Mouse (Mus musculus): ENCODE data around the gene Iqcd. TPM values are rescaled to one million over a fixed set of nuclear protein-coding genes. Genes with fewer than 3 reads are reported as not detected.

The Iqcd gene
- polyA plus RNA-seq, 1 experiment from 2014 or later, result 1.1 TPM

DNA sequence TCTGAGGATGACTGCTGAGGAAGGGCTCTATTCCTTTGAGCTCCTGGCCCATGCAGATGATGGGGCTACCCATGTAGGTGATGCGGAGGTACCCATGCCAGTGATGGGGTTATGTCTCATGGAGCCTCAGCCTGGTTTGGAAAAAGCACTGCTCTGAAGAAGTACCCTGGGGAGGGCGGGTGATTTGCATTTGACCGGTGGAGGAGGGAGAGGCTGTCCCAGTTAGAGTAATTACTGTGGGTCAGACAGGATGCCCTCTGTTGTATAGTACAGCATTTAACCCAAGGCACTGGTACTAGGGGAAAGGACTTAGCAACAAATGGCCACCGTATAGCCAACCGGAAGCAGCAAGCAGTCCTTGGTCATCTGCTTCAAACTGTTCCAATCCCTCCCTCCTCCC, 46.0 kb downstream of the Iqcd start:
- H3K4me3 ChIP-seq (ENCODE audit: low read depth, low read length), result no peak overlapping the region
- H3K9ac ChIP-seq (ENCODE audit: low read length), result no peak overlapping the region
- ATAC-seq (replicated peaks; ENCODE audit: low FRiP score) (no peak), DNase-seq (ENCODE audit: low spot score) (no peak)
- H3K4me2 ChIP-seq (ENCODE audit: low read depth, low read length, severe bottlenecking), result no peak overlapping the region
- H3K9me3 ChIP-seq (ENCODE audit: control insufficient read depth, low read length), result no peaks in the 10 kb centered on the region
- no peaks in the 10 kb centered on the region; the same call in 1 of the 2 replicates for H3K27me3 ChIP-seq (ENCODE audit: control insufficient read depth, insufficient read depth, low read length)
- H3K4me1 ChIP-seq (replicated peaks; ENCODE audit: control insufficient read depth, insufficient read depth, low read length), result no peaks in the 10 kb centered on the region
- H3K36me3 ChIP-seq (ENCODE audit: control insufficient read depth, insufficient read depth, low read length), result no peaks in the 10 kb centered on the region
- WGBS, result 67% methylated on average over 5 of the region's 5 CpGs
- H3K27ac ChIP-seq (ENCODE audit: low read depth, low read length), result no peak overlapping the region

DNA sequence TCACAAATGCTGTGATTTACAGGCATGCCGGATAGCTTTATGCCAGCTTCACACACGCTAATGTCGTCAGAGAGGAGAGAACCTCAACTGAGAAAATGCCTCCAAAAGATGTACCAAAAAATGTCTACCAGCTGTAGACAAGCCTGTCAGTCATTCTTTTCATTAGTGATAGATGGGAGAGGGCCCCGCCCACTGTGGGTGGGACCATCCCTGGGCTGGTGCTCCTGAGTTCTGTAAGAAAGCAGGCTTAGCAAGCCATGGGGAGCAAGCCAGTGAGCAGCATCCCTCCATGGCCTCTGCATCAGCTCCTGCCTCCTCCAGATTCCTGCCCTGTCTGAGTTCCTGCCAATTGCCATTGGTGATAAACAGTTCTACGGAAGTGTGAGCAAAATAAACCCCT, 46.8 kb downstream of the Iqcd start:
- DNase-seq (ENCODE audit: low spot score), result no peak
- H3K27ac ChIP-seq (ENCODE audit: low read depth, low read length), result no peak overlapping the region
- H3K9me3 ChIP-seq (ENCODE audit: control insufficient read depth, low read length), result no peaks in the 10 kb centered on the region
- no peak overlapping the region for H3K4me3 ChIP-seq (ENCODE audit: low read depth, low read length)
- no peak overlapping the region for H3K4me2 ChIP-seq (ENCODE audit: low read depth, low read length, severe bottlenecking)
- 91% methylated on average over 5 of the region's 5 CpGs for WGBS
- H3K27me3 ChIP-seq (ENCODE audit: control insufficient read depth, insufficient read depth, low read length), result no peaks in the 10 kb centered on the region; the same call in 1 of the 2 replicates
- H3K9ac ChIP-seq (ENCODE audit: low read length), result no peak overlapping the region
- ATAC-seq (replicated peaks; ENCODE audit: low FRiP score), result no peak
- H3K4me1 ChIP-seq (replicated peaks; ENCODE audit: control insufficient read depth, insufficient read depth, low read length), result no peaks in the 10 kb centered on the region
- no peaks in the 10 kb centered on the region for H3K36me3 ChIP-seq (ENCODE audit: control insufficient read depth, insufficient read depth, low read length)

DNA sequence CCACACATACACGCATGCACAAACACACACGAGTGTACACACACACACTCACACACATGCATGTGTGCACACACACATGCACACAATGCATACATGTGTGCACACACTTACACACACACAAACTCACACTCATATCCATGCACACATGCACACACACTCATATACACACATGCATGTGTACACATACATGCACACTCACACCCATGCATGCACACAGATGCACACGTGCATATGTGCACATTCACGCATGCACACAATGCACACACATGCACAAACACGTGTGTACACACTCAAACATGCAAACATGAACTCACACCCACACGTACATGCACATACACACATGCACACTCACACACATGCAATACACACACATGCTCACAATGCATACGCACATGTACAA, 51.3 kb downstream of the Iqcd start:
- WGBS, result 88% methylated on average over 7 of the region's 7 CpGs
- Histone ChIP-seq H3K4me3 (ENCODE audit: low read depth, low read length) (no peak overlapping the region), H3K27me3 (ENCODE audit: control insufficient read depth, insufficient read depth, low read length) (no peaks in the 10 kb centered on the region), H3K9ac (ENCODE audit: low read length) (no peak overlapping the region), H3K9me3 (ENCODE audit: control insufficient read depth, low read length) (no peaks in the 10 kb centered on the region), H3K27ac (ENCODE audit: low read depth, low read length) (no peak overlapping the region), H3K4me1 (replicated peaks; ENCODE audit: control insufficient read depth, insufficient read depth, low read length) (no peaks in the 10 kb centered on the region), H3K36me3 (ENCODE audit: control insufficient read depth, insufficient read depth, low read length) (no peaks in the 10 kb centered on the region), H3K4me2 (ENCODE audit: low read depth, low read length, severe bottlenecking) (no peak overlapping the region)
- no peak for ATAC-seq (replicated peaks; ENCODE audit: low FRiP score)
- DNase-seq (ENCODE audit: low spot score), result no peak

DNA sequence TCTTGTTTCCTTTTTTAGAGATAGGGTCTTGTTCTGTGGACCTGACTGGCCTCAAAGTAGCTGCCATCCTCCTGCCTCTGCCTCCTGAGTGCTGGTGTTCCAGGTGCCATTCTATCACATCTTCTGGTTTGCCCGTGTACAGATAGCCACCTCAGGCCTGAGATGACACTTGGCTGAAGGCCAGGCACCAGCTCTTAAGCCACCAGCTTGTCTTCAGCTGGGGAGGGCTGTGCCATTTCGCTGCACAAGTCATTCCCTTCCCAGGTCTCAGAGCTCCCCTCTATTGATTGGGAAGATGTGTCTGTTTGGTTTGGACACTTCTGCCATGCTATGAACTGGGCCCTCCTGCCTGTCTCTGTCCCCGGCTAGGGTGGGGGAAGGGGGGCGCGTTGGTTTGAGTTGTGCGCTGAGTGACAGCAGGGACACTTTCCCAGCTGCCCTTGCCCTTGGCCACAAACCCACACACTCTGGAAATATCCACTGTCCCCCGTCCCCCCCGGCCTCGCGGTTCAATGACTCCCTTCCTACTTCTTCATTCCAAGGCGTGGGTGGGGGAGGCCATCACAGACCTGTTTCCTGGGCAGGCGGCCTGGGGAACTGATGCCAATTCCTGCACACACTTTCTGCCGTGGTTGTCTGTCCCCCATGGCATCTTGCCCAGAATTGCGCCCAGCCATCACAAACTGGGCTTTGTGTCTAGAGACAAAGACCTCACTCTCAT, 54.7 kb downstream of the Iqcd start:
- ATAC-seq (replicated peaks; ENCODE audit: low FRiP score), result no peak

DNA sequence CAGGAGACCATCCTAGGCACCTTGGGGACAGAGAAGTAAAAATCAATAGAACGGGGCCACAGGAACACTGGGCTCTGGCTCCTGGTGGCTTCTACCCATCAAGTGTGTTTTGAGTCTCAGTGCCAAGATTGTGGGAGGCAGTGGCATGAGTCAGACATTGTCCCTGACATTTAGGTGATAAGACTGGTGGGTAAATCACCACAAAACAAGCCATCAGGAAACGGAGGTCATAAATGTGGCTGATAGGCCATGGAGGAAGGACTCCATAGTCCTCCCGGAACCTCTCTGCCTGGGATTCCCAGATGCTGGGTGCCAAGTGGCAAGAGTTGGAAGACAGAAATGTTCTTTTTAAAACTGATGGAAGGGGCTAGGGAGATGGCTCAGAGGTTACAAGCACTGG, 55.4 kb downstream of the Iqcd start:
- Histone ChIP-seq H3K9ac (ENCODE audit: low read length) (no peak overlapping the region), H3K36me3 (ENCODE audit: control insufficient read depth, insufficient read depth, low read length) (no peaks in the 10 kb centered on the region), H3K4me2 (ENCODE audit: low read depth, low read length, severe bottlenecking) (no peak overlapping the region), H3K27ac (ENCODE audit: low read depth, low read length) (no peak overlapping the region), H3K9me3 (ENCODE audit: control insufficient read depth, low read length) (no peaks in the 10 kb centered on the region), H3K27me3 (ENCODE audit: control insufficient read depth, insufficient read depth, low read length) (peaks cover 16% of the 10 kb centered on the region), H3K4me3 (ENCODE audit: low read depth, low read length) (no peak overlapping the region), H3K4me1 (replicated peaks; ENCODE audit: control insufficient read depth, insufficient read depth, low read length) (peaks cover 8% of the 10 kb centered on the region; the same call in 1 of the 2 replicates)
- no peak for ATAC-seq (replicated peaks; ENCODE audit: low FRiP score)
- 87% methylated on average over 3 of the region's 3 CpGs for WGBS
- no peak for DNase-seq (ENCODE audit: low spot score)

More for the DNA sequence above, 54.7 kb downstream of the Iqcd start:
- DNase-seq (ENCODE audit: low spot score), result no peak
- peaks cover 9% of the 10 kb centered on the region for H3K27me3 ChIP-seq (ENCODE audit: control insufficient read depth, insufficient read depth, low read length)
- H3K4me2 ChIP-seq (ENCODE audit: low read depth, low read length, severe bottlenecking), result no peak overlapping the region
- H3K36me3 ChIP-seq (ENCODE audit: control insufficient read depth, insufficient read depth, low read length), result no peaks in the 10 kb centered on the region
- H3K9me3 ChIP-seq (ENCODE audit: control insufficient read depth, low read length), result no peaks in the 10 kb centered on the region
- WGBS, result 87% methylated on average over 14 of the region's 14 CpGs
- H3K9ac ChIP-seq (ENCODE audit: low read length), result no peak overlapping the region
- no peak overlapping the region for H3K27ac ChIP-seq (ENCODE audit: low read depth, low read length)
- peaks cover 2% of the 10 kb centered on the region; the same call in 1 of the 2 replicates for H3K4me1 ChIP-seq (replicated peaks; ENCODE audit: control insufficient read depth, insufficient read depth, low read length)
- H3K4me3 ChIP-seq (ENCODE audit: low read depth, low read length), result no peak overlapping the region

DNA sequence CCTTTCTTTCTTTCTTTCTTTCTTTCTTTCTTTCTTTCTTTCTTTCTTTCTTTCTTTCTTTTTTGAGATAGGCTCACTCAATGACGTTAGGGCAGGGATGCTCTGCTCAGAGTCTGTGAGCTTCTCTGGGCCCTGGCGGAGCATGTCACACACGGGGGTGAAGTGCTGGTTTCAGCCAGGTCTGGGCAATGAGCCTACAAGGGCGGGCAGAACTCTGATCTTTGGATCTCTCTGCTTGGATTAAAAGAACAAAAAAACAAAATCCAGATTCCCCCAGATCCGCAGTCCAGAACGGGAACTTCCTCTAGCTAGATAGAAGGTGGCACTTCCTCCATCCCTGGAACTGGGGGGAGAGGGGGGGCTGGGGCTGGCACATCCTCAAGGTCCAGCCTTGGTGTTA, 57.0 kb downstream of the Iqcd start:
- 58% methylated on average over 6 of the region's 6 CpGs for WGBS
- H3K9me3 ChIP-seq (ENCODE audit: control insufficient read depth, low read length), result no peaks in the 10 kb centered on the region
- H3K4me2 ChIP-seq (ENCODE audit: low read depth, low read length, severe bottlenecking), result no peak overlapping the region
- H3K4me3 ChIP-seq (ENCODE audit: low read depth, low read length), result no peak overlapping the region
- DNase-seq (ENCODE audit: low spot score), result no peak
- peaks cover 30% of the 10 kb centered on the region for H3K27me3 ChIP-seq (ENCODE audit: control insufficient read depth, insufficient read depth, low read length)
- H3K27ac ChIP-seq (ENCODE audit: low read depth, low read length), result no peak overlapping the region
- no peaks in the 10 kb centered on the region for H3K36me3 ChIP-seq (ENCODE audit: control insufficient read depth, insufficient read depth, low read length)
- ATAC-seq (replicated peaks; ENCODE audit: low FRiP score), result no peak
- H3K4me1 ChIP-seq (replicated peaks; ENCODE audit: control insufficient read depth, insufficient read depth, low read length), result peaks cover 10% of the 10 kb centered on the region; the same call in 1 of the 2 replicates
- H3K9ac ChIP-seq (ENCODE audit: low read length), result no peak overlapping the region

DNA sequence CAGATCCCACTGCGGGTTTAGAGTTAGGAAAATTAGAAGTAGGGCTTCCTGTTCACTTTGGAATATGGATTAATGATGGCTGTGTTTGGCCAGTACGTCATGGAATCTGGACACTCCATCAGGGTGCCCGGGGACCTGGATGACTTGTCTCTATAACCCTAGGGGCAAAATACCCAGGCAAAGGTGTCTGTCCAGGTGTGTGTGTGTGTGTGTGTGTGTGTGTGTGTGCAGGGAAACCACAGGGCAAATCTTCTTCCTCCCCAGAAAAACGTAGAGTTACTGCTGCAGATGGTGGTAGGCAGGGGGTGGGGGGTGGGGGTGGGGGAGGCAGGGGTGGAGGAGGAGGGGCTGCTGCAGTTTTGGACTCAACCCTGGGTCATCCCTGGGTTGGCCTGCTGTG, 58.5 kb downstream of the Iqcd start:
- Histone ChIP-seq H3K9ac (ENCODE audit: low read length) (no peak overlapping the region), H3K4me3 (ENCODE audit: low read depth, low read length) (no peak overlapping the region), H3K4me2 (ENCODE audit: low read depth, low read length, severe bottlenecking) (no peak overlapping the region), H3K4me1 (replicated peaks; ENCODE audit: control insufficient read depth, insufficient read depth, low read length) (peaks cover 10% of the 10 kb centered on the region; the same call in 1 of the 2 replicates), H3K27ac (ENCODE audit: low read depth, low read length) (no peak overlapping the region), H3K27me3 (ENCODE audit: control insufficient read depth, insufficient read depth, low read length) (peaks cover 30% of the 10 kb centered on the region), H3K9me3 (ENCODE audit: control insufficient read depth, low read length) (no peaks in the 10 kb centered on the region), H3K36me3 (ENCODE audit: control insufficient read depth, insufficient read depth, low read length) (no peaks in the 10 kb centered on the region)
- ATAC-seq (replicated peaks; ENCODE audit: low FRiP score) (no peak), DNase-seq (ENCODE audit: low spot score) (no peak)
- 69% methylated on average over 4 of the region's 4 CpGs for WGBS

DNA sequence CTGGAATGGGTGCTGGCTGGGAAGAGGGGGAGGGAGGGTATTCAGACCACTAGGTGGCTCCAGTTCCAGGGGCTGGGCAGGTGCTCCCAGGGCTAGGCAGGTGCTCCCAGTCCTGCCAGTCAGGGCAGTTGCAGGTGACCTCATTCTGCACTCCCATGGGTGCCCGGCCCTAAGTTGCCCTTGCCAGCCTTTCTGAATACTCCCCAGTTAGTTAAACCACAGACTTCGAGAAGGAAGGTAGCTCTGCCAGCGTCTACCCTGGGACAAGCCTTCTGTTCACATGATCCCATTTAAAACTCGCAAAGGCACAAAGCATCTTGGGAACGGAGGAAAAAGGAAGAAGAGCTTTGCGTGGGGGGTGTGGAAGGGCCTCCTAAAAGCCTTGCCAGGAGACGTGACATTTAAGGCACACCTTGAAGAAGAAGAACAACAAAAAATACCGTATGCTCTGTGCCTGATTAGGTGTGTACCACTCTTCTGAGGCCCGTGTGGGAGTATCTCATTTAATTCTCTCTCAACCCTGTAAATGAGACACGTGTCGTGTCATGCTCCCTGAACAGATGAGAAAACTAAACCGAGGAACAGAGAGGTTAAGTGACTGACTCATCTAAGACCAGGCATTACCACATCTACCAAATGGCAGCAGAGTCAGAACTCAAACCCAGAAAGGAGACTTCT, 59.1 kb downstream of the Iqcd start:
- Histone ChIP-seq H3K9me3 (ENCODE audit: control insufficient read depth, low read length) (no peaks in the 10 kb centered on the region), H3K36me3 (ENCODE audit: control insufficient read depth, insufficient read depth, low read length) (no peaks in the 10 kb centered on the region), H3K4me1 (replicated peaks; ENCODE audit: control insufficient read depth, insufficient read depth, low read length) (peaks cover 10% of the 10 kb centered on the region; the same call in 1 of the 2 replicates), H3K27me3 (ENCODE audit: control insufficient read depth, insufficient read depth, low read length) (peaks cover 30% of the 10 kb centered on the region), H3K4me2 (ENCODE audit: low read depth, low read length, severe bottlenecking) (no peak overlapping the region; the same call in 1 of the 2 replicates), H3K9ac (ENCODE audit: low read length) (no peak overlapping the region), H3K4me3 (ENCODE audit: low read depth, low read length) (no peak overlapping the region), H3K27ac (ENCODE audit: low read depth, low read length) (no peak overlapping the region)
- WGBS, result 44% methylated on average over 12 of the region's 12 CpGs
- DNase-seq (ENCODE audit: low spot score) (no peak), ATAC-seq (replicated peaks; ENCODE audit: low FRiP score) (no peak)

Data from forebrain, embryonic 11.5 days (tissue).